Mouse (Mus musculus) embryo, embryonic 10.5 days (tissue): ENCODE measurements around the gene Tnnc1.

Experiments
- DNase-seq: peaks from one replicate; pipeline ENCODE4 v3.0.0-alpha.2; 2015; ENCODE audit warnings: low spot score

Gene Tnnc1

GRCm38 (mm10) chr14:31214684-31215083 lies 6.6 kb downstream of the Tnnc1 start:
- DNase-seq, result no peak

- DNase-seq, result peak; percentile 83
Measured at GRCm38 (mm10) chr14:31215157-31216002, 7.3 kb downstream of the Tnnc1 start.

GRCm38 (mm10) chr14:31216846-31217245 lies 8.7 kb downstream of the Tnnc1 start, which contains the start of gene Nisch:
Gene Nisch, minus strand, starts transcription at chr14:31216946.
- DNase-seq, result no peak

- peak; percentile 77 for DNase-seq
Measured at GRCm38 (mm10) chr14:31217666-31218065, 9.6 kb downstream of the Tnnc1 start, which contains the start of gene Sema3g. Gene Sema3g, plus strand, starts transcription at chr14:31217860.

GRCm38 (mm10) chr14:31226978-31227377 lies 18.9 kb downstream of the Tnnc1 start:
- no peak for DNase-seq

- DNase-seq, result no peak
Measured at GRCm38 (mm10) chr14:31228234-31228633, 20.1 kb downstream of the Tnnc1 start.

- DNase-seq, result no peak
Measured at GRCm38 (mm10) chr14:31230442-31230841, 22.3 kb downstream of the Tnnc1 start.

- no peak for DNase-seq
Measured at GRCm38 (mm10) chr14:31232404-31233069, 24.4 kb downstream of the Tnnc1 start.

GRCm38 (mm10) chr14:31233070-31233995 lies 25.2 kb downstream of the Tnnc1 start:
- no peak for DNase-seq

- DNase-seq, result peak; percentile 94
Measured at GRCm38 (mm10) chr14:31233996-31234591, 26.0 kb downstream of the Tnnc1 start.

GRCm38 (mm10) chr14:31237101-31237882 lies 29.2 kb downstream of the Tnnc1 start:
- no peak for DNase-seq

GRCm38 (mm10) chr14:31240528-31240927 lies 32.4 kb downstream of the Tnnc1 start:
- no peak for DNase-seq

- no peak for DNase-seq
Measured at GRCm38 (mm10) chr14:31244777-31245176, 36.7 kb downstream of the Tnnc1 start.

- no peak for DNase-seq
Measured at GRCm38 (mm10) chr14:31245946-31246345, 37.8 kb downstream of the Tnnc1 start.

GRCm38 (mm10) chr14:31248396-31248795 lies 40.3 kb downstream of the Tnnc1 start:
- no peak for DNase-seq

GRCm38 (mm10) chr14:31250222-31251083 lies 42.3 kb downstream of the Tnnc1 start:
- DNase-seq, result no peak

GRCm38 (mm10) chr14:31251084-31251604 lies 43.0 kb downstream of the Tnnc1 start, which contains the start of the genes Phf7 and Bap1:
Gene Phf7, minus strand, starts transcription at chr14:31251317.
Gene Bap1, plus strand, starts transcription at chr14:31251450.
- peak; percentile 95 for DNase-seq

GRCm38 (mm10) chr14:31251626-31252025 lies 43.5 kb downstream of the Tnnc1 start:
- DNase-seq, result no peak

GRCm38 (mm10) chr14:31252091-31252490 lies 44.0 kb downstream of the Tnnc1 start:
- no peak for DNase-seq
